Mouse (Mus musculus) limb, embryonic 13.5 days (tissue): ENCODE results near the gene Mid1. TPM values are rescaled to one million over a fixed set of nuclear protein-coding genes. Genes with fewer than 3 reads are reported as not detected.

Experiments used
- ATAC-seq: fragments of 200-750 bp; cut with Nextera tagmentation; 2 replicates; pipeline ENCODE4 v1.8.0; 2017; ENCODE audit warnings: low read depth, moderate number of reproducible peaks, moderate TSS enrichment; ENCODE audit not compliant: low FRiP score
- H3K27ac ChIP-seq: fragments of 300-500 bp; sonication (generic); 2 replicates; pipeline ENCODE4 v1.5.1; 2015; ENCODE audit warnings: inconsistent platforms, mild to moderate bottlenecking, moderate library complexity
- H3K27me3 ChIP-seq: fragments of 300-500 bp; sonication (generic); 2 replicates; pipeline ENCODE4 v1.6.1; 2015; ENCODE audit warnings: mild to moderate bottlenecking, inconsistent platforms
- H3K36me3 ChIP-seq: fragments of 300-500 bp; sonication (generic); 2 replicates; pipeline ENCODE4 v1.6.1; 2015; ENCODE audit warnings: inconsistent platforms, mild to moderate bottlenecking, moderate library complexity
- H3K4me1 ChIP-seq: fragments of 300-500 bp; sonication (generic); 2 replicates; pipeline ENCODE4 v1.6.1; 2015; ENCODE audit warnings: inconsistent platforms
- H3K4me2 ChIP-seq: fragments of 300-500 bp; sonication (generic); replicated peaks from 2 replicates; pipeline ENCODE4 v1.6.1; 2015; ENCODE audit warnings: inconsistent platforms, mild to moderate bottlenecking, moderate library complexity
- H3K4me3 ChIP-seq: fragments of 300-500 bp; sonication (generic); 2 replicates; pipeline ENCODE4 v1.5.1; 2015; ENCODE audit warnings: moderate library complexity, mild to moderate bottlenecking, inconsistent platforms
- H3K9ac ChIP-seq: fragments of 300-500 bp; sonication (generic); 2 replicates; pipeline ENCODE4 v1.6.1; 2015; ENCODE audit warnings: mild to moderate bottlenecking, inconsistent platforms
- H3K9me3 ChIP-seq: fragments of 300-500 bp; sonication (generic); 2 replicates; pipeline ENCODE4 v1.6.1; 2016; ENCODE audit warnings: inconsistent platforms
- WGBS: fragments of 180-500 bp; shearing (Covaris S2); methylation state at CpG from one replicate; pipeline ENCODE4 v1.1.7; 2015; 5-methylcytosine and 5-hydroxymethylcytosine counted together
- polyA plus RNA-seq: library from polyadenylated mRNA; unstranded; fragments of >200 nt; fragmentation: Nextera tagmentation; extraction: Ambion mirVana; gene quantifications from 2 replicates; pipeline ENCODE4 v1.2.1, GENCODE M21; 2015

Mid1 gene
- polyA plus RNA-seq, 1 experiment from 2014 or later = 10.7 TPM

- no peak for ATAC-seq
- Histone ChIP-seq H3K4me3 (no peak overlapping the region), H3K27ac (no peak overlapping the region), H3K9me3 (no peaks in the 10 kb centered on the region), H3K9ac (no peak overlapping the region), H3K4me2 (no peak overlapping the region), H3K4me1 (no peaks in the 10 kb centered on the region), H3K27me3 (peaks cover 9% of the 10 kb centered on the region; the same call in 1 of the 2 replicates), H3K36me3 (no peaks in the 10 kb centered on the region)
- WGBS = 73% methylated on average over 1 of the region's 1 CpGs
Observed at GRCm38 (mm10) chrX:169863841-169864240, 178.8 kb downstream of the Mid1 start.

- H3K9me3 ChIP-seq = no peaks in the 10 kb centered on the region
Observed at GRCm38 (mm10) chrX:169868223-169868622, 183.2 kb downstream of the Mid1 start.

GRCm38 (mm10) chrX:169874475-169874874 lies 189.5 kb downstream of the Mid1 start:
- Histone ChIP-seq H3K9ac (no peak overlapping the region), H3K9me3 (no peaks in the 10 kb centered on the region), H3K4me3 (no peak overlapping the region), H3K4me1 (no peaks in the 10 kb centered on the region), H3K36me3 (no peaks in the 10 kb centered on the region), H3K27ac (no peak overlapping the region), H3K27me3 (peaks cover 34% of the 10 kb centered on the region), H3K4me2 (no peak overlapping the region)
- ATAC-seq = no peak
- WGBS = 90% methylated on average over 1 of the region's 1 CpGs

More at GRCm38 (mm10) chrX:169868223-169868622, 183.2 kb downstream of the Mid1 start:
- Histone ChIP-seq H3K27ac (no peak overlapping the region), H3K4me1 (no peaks in the 10 kb centered on the region), H3K4me2 (no peak overlapping the region), H3K36me3 (no peaks in the 10 kb centered on the region), H3K4me3 (no peak overlapping the region), H3K9ac (no peak overlapping the region), H3K27me3 (peaks cover 20% of the 10 kb centered on the region; the same call in 1 of the 2 replicates)
- 60% methylated on average over 5 of the region's 5 CpGs for WGBS
- ATAC-seq = no peak

- H3K27me3 ChIP-seq = peaks cover 36% of the 10 kb centered on the region
- no peaks in the 10 kb centered on the region for H3K9me3 ChIP-seq
- peaks cover 8% of the 10 kb centered on the region for H3K4me1 ChIP-seq
- peak overlapping the region; percentile 68 for H3K4me2 ChIP-seq
- peak overlapping the region; percentile 61 for H3K9ac ChIP-seq
- peak overlapping the region; percentile 55 for H3K4me3 ChIP-seq
- peak overlapping the region; percentile 74 for H3K27ac ChIP-seq
- WGBS = 13% methylated on average over 36 of the region's 36 CpGs
- peak; percentile 91 for ATAC-seq
- no peaks in the 10 kb centered on the region for H3K36me3 ChIP-seq
Observed at GRCm38 (mm10) chrX:169879481-169880362, 194.7 kb downstream of the Mid1 start.

GRCm38 (mm10) chrX:169880363-169880711 lies 195.3 kb downstream of the Mid1 start:
- Histone ChIP-seq H3K27me3 (peaks cover 36% of the 10 kb centered on the region), H3K4me2 (peak overlapping the region; percentile 68), H3K9me3 (no peaks in the 10 kb centered on the region), H3K4me3 (peak overlapping the region; percentile 55), H3K36me3 (no peaks in the 10 kb centered on the region), H3K9ac (peak overlapping the region; percentile 61), H3K4me1 (peaks cover 8% of the 10 kb centered on the region), H3K27ac (peak overlapping the region; percentile 74)
- no peak for ATAC-seq
- 12% methylated on average over 13 of the region's 13 CpGs for WGBS

- Histone ChIP-seq H3K4me3 (peak overlapping the region; percentile 55), H3K27me3 (peaks cover 33% of the 10 kb centered on the region), H3K36me3 (no peaks in the 10 kb centered on the region), H3K9ac (peak overlapping the region; percentile 61), H3K4me2 (peak overlapping the region; percentile 68), H3K9me3 (no peaks in the 10 kb centered on the region), H3K4me1 (peaks cover 8% of the 10 kb centered on the region), H3K27ac (peak overlapping the region; percentile 48; the same call in 1 of the 2 replicates)
- WGBS = 15% methylated on average over 10 of the region's 10 CpGs
- ATAC-seq = no peak
Observed at GRCm38 (mm10) chrX:169880826-169881225, 195.8 kb downstream of the Mid1 start.

- Histone ChIP-seq H3K4me1 (peaks cover 8% of the 10 kb centered on the region), H3K9me3 (no peaks in the 10 kb centered on the region), H3K9ac (peak overlapping the region; percentile 61), H3K4me3 (peak overlapping the region; percentile 55), H3K27ac (peak overlapping the region; percentile 48; the same call in 1 of the 2 replicates), H3K36me3 (no peaks in the 10 kb centered on the region), H3K4me2 (peak overlapping the region; percentile 68), H3K27me3 (peaks cover 29% of the 10 kb centered on the region)
- WGBS = 48% methylated on average over 10 of the region's 10 CpGs
- ATAC-seq = no peak
Observed at GRCm38 (mm10) chrX:169881253-169882219, 196.5 kb downstream of the Mid1 start.

- no peak overlapping the region for H3K4me2 ChIP-seq
- H3K36me3 ChIP-seq = no peaks in the 10 kb centered on the region
- H3K9ac ChIP-seq = no peak overlapping the region
- H3K4me1 ChIP-seq = peaks cover 8% of the 10 kb centered on the region
- ATAC-seq = no peak
- 61% methylated on average over 1 of the region's 1 CpGs for WGBS
- H3K4me3 ChIP-seq = no peak overlapping the region
- peaks cover 34% of the 10 kb centered on the region for H3K27me3 ChIP-seq
- no peak overlapping the region for H3K27ac ChIP-seq
- H3K9me3 ChIP-seq = no peaks in the 10 kb centered on the region
Observed at GRCm38 (mm10) chrX:169882220-169882609, 197.2 kb downstream of the Mid1 start.

- H3K27ac ChIP-seq = no peak overlapping the region
- H3K4me2 ChIP-seq = no peak overlapping the region
- H3K36me3 ChIP-seq = no peaks in the 10 kb centered on the region
- no peak overlapping the region for H3K4me3 ChIP-seq
- no peak for ATAC-seq
- 54% methylated on average over 8 of the region's 8 CpGs for WGBS
- no peaks in the 10 kb centered on the region for H3K9me3 ChIP-seq
- H3K9ac ChIP-seq = no peak overlapping the region
- peaks cover 34% of the 10 kb centered on the region for H3K27me3 ChIP-seq
- peaks cover 8% of the 10 kb centered on the region for H3K4me1 ChIP-seq
Observed at GRCm38 (mm10) chrX:169883536-169884272, 198.7 kb downstream of the Mid1 start.

- Histone ChIP-seq H3K27me3 (peaks cover 14% of the 10 kb centered on the region), H3K27ac (no peak overlapping the region), H3K4me3 (no peak overlapping the region), H3K9me3 (no peaks in the 10 kb centered on the region), H3K4me2 (no peak overlapping the region), H3K9ac (no peak overlapping the region), H3K36me3 (no peaks in the 10 kb centered on the region), H3K4me1 (no peaks in the 10 kb centered on the region)
- no peak for ATAC-seq
- WGBS = 83% methylated on average over 4 of the region's 4 CpGs
Observed at GRCm38 (mm10) chrX:169890541-169890940, 205.5 kb downstream of the Mid1 start.

GRCm38 (mm10) chrX:169892100-169892499 lies 207.1 kb downstream of the Mid1 start:
- Histone ChIP-seq H3K9ac (no peak overlapping the region), H3K27me3 (peaks cover 9% of the 10 kb centered on the region), H3K27ac (no peak overlapping the region), H3K36me3 (no peaks in the 10 kb centered on the region), H3K9me3 (no peaks in the 10 kb centered on the region), H3K4me2 (no peak overlapping the region), H3K4me1 (no peaks in the 10 kb centered on the region), H3K4me3 (no peak overlapping the region)
- ATAC-seq = no peak
